Mouse (Mus musculus) gastrocnemius, postnatal 10 days (tissue): ENCODE measurements around the gene Cyp11a1. TPM values are rescaled to one million over a fixed set of nuclear protein-coding genes. Genes with fewer than 3 reads are reported as not detected.

Experiments
- total RNA-seq, 2 experiments: library from RNA; stranded (reverse); gene quantifications; 2 replicates each; pipeline ENCODE4 v1.2.3; 2021

Gene Cyp11a1
- total RNA-seq, 2 experiments from 2014 or later, result 1.2 to 1.6 TPM

Other genes with a start within 250 kb of the Cyp11a1 start
- 10 to 100 TPM; 34.8 to 45.3 TPM for gene Clk3, start 240.6 kb upstream of the Cyp11a1 start, total RNA-seq
- gene Arid3b, start 169.6 kb upstream of the Cyp11a1 start, total RNA-seq, result 1 to 10 TPM; 1.6 to 3.3 TPM
- gene Ubl7, start 95.4 kb upstream of the Cyp11a1 start, total RNA-seq, result 10 to 100 TPM; 48.7 to 49.2 TPM
- gene Sema7a, start 66.3 kb upstream of the Cyp11a1 start, total RNA-seq, result 10 to 100 TPM; 15.7 to 18.5 TPM
- under 1 TPM; 0.25 to 0.40 TPM for gene Stra6, start 57.4 kb downstream of the Cyp11a1 start, total RNA-seq
- gene Ccdc33, start 112.4 kb downstream of the Cyp11a1 start, total RNA-seq, result not detected
- 100 to 1,000 TPM in 1 of 2 experiments, 10 to 100 TPM in 1; 98.8 to 119 TPM for gene Islr, start 197.9 kb downstream of the Cyp11a1 start, total RNA-seq
- 1 to 10 TPM; 4.3 to 4.5 TPM for gene Islr2, start 197.9 kb downstream of the Cyp11a1 start, total RNA-seq
- gene Pml, start 243.4 kb downstream of the Cyp11a1 start, total RNA-seq, result 10 to 100 TPM in 1 of 2 experiments, 1 to 10 TPM in 1; 7.3 to 12.6 TPM
- gene Stoml1, start 246.8 kb downstream of the Cyp11a1 start, total RNA-seq, result 10 to 100 TPM in 1 of 2 experiments, 1 to 10 TPM in 1; 9.1 to 12.3 TPM